Mouse (Mus musculus): ENCODE results near the gene Gm28372.

Gene Gm28372

GRCm38 (mm10) chr2:130404939-130405338 is at the start of gene Gm28372, which contains the start of gene 1700020A23Rik:
Gene Gm28372, plus strand, starts transcription at chr2:130405239.
Gene 1700020A23Rik, plus strand, starts transcription at chr2:130405259.
- no peak for DNase-seq (ENCODE audit: low spot score)

GRCm38 (mm10) chr2:130357551-130357950 is 47.5 kb upstream of the Gm28372 start:
- no peak for DNase-seq (ENCODE audit: low spot score)

DNA sequence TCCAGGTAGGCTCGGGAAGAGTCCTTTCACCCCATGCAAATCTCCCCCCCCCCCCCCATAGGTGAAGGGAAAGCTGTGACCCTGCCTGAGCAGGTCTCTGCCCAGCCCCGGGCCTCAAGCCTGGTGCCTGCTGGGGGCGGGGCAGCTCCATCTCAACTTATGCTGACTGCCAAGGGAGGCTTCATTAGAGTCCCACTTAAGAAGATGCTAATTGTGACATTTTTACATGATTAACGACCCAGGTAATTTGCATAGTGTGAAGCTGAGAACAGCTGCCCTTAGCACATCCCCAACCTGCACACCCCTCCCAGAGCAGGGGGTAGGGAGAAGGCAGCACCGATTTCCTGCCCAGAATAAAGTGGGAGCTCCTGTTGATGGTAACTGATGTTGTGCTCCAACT is 46.2 kb upstream of the Gm28372 start:
- DNase-seq (ENCODE audit: low spot score) = no peak

- DNase-seq (ENCODE audit: low spot score) = peak; percentile 8
Observed at GRCm38 (mm10) chr2:130362511-130363026, 42.5 kb upstream of the Gm28372 start.

- no peak for DNase-seq (ENCODE audit: low spot score)
Observed at GRCm38 (mm10) chr2:130365211-130366094, 39.6 kb upstream of the Gm28372 start.

GRCm38 (mm10) chr2:130367386-130367785 is 37.7 kb upstream of the Gm28372 start:
- no peak for DNase-seq (ENCODE audit: low spot score)

GRCm38 (mm10) chr2:130373026-130373425 is 32.0 kb upstream of the Gm28372 start:
- DNase-seq (ENCODE audit: low spot score) = peak; percentile 19

GRCm38 (mm10) chr2:130374951-130375350 is 30.1 kb upstream of the Gm28372 start:
- DNase-seq (ENCODE audit: low spot score) = no peak

DNA sequence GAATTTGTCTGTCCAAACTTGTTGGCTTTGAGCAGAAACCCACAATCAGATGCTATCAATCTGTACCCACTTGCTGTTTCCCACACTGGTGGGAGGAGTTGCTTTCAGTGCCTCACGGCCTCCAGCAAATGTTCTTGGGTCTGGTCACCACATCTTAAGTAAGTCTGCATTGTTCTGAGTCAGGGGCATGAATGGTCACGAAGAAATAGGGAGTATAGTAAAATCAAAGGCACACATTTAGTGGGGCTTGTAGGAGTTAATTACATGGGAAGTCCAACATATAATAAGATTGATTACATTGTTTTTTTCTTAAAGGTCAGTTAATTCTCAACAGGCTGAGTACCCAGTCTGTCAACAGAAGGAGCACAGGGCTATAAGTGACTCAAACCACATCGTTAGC is 21.8 kb upstream of the Gm28372 start:
- no peak for DNase-seq (ENCODE audit: low spot score)

GRCm38 (mm10) chr2:130383895-130384294 is 21.1 kb upstream of the Gm28372 start:
- no peak for DNase-seq (ENCODE audit: low spot score)

DNA sequence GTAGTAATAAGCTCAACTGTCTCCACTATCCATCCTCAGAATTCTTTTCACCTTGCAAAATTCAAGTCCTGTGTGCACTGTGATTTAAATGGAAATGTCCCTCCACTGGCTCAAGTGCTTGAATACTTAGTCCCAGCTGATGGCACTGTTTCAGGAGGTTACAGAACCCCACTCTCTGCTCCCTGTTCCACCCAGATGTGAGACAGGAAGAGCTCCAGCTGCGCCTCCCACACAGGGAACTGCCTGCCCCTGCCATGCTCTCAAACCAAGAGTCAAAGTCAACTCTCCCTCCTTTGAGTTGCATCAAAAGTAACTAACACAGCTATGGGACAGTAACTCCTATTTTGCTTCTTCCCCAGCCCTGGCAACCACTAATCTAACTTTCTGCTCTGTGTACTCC is 18.8 kb upstream of the Gm28372 start:
- DNase-seq (ENCODE audit: low spot score) = no peak

- DNase-seq (ENCODE audit: low spot score) = no peak
Observed at GRCm38 (mm10) chr2:130388796-130389195, 16.2 kb upstream of the Gm28372 start.

GRCm38 (mm10) chr2:130390993-130391625 is 13.9 kb upstream of the Gm28372 start:
- DNase-seq (ENCODE audit: low spot score) = no peak

- no peak for DNase-seq (ENCODE audit: low spot score)
Observed at GRCm38 (mm10) chr2:130392836-130393235, 12.2 kb upstream of the Gm28372 start.

DNA sequence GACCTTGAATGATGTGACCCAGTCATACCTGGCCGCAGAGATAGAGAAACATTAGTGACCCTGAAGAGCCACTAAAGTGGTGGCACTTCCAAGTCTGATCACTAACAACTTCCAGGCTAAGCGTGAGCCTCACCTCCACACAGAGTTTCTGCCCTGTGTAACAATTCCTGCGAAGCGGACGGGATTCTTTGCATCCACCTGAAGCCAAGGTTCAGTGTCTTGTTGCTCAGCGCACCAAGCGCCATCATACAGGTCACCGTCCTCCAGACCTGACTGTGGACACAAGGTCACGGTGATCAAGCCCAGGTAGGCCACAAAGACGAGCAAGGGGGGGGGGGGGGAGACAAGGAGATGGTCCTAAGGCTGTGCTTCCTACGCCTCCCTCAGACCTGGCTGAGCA is 9.3 kb upstream of the Gm28372 start:
- DNase-seq (ENCODE audit: low spot score) = no peak

- no peak for DNase-seq (ENCODE audit: low spot score)
Observed at GRCm38 (mm10) chr2:130397186-130397985, 7.7 kb upstream of the Gm28372 start, which contains the start of gene Cpxm1. Gene Cpxm1, minus strand, starts transcription at chr2:130397574.

DNA sequence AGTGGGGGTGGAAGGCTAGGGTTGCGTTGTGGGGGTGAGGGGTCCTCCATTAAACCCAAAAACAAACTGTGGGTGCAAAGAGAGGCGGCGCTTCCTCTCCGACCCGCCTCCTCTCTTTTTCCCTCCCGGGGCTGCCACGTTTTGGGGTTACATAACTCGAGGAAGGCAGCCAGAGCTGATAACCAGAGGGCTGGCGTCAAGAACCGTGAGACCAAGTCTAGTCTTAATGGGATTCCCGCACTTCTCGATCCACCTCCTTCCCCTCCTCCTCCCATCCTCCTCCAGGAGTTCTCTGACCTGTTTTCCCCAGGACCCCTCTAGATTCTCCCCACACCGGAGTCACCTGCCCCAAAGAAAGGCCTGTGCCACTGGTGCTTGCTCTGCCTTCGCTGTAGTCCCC is 6.9 kb upstream of the Gm28372 start:
- DNase-seq (ENCODE audit: low spot score) = no peak

- no peak for DNase-seq (ENCODE audit: low spot score)
Observed at GRCm38 (mm10) chr2:130400046-130400445, 5.0 kb upstream of the Gm28372 start.

DNA sequence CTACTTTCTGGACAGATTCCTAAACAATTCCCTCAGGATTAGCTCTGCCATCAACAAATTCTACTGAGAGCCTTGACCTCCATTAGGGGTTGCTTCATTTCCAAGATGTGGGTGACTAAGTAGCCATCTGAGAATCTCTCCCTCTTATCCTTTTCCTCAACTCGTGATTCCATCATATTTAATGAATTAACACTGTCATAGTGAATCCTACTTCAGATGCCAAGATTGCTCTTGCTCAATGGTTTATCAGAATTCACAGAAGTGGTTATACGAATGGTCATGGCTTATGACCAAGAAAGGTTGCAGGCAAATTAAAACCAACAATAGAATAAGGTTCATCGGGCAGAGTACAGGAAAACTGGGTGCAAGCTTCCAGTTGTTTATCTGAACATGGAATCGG is 3.1 kb upstream of the Gm28372 start:
- no peak for DNase-seq (ENCODE audit: low spot score)

DNA sequence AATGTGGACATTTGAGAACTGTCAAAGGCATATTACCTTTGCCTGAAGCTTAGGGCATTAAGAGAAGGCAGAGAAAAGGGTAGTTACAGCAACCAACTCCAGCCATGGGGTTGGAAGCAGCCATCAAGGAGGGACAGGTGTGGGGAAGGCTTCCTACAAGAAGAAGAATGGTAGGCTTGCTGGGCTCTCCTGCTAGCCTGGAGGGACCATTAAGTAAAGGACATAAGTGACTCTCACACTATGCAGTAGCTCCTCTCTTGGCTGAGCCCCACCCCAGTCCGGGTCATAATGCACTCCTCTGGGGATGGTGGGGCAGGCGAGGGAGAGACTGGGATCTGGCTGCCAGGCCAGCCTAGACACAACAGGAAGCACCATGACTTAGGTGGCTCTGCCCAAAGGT is 1.1 kb downstream of the Gm28372 start, which contains the start of gene Tmem239:
TSS of gene Tmem239 (plus strand) at position 301 of the 400 bp plus-strand sequence.
- DNase-seq (ENCODE audit: low spot score) = no peak

- no peak for DNase-seq (ENCODE audit: low spot score)
Observed at GRCm38 (mm10) chr2:130408194-130408593, 3.2 kb downstream of the Gm28372 start.

All from c-Kit-positive CD71-positive TER-119-positive erythroid progenitor cells, embryonic 14.5 days (primary cell).